Mouse (Mus musculus) CD4-positive, CD25-positive, alpha-beta regulatory T cell, adult 4 months (primary cell): Measurements from ENCODE around the gene B3gnt3. TPM values are rescaled to one million over a fixed set of nuclear protein-coding genes. Genes with fewer than 3 reads are reported as not detected.
A peak's percentile ranks its signal among the peaks of the same experiment; 100 is the strongest.

Experiments used
- ATAC-seq: one replicate; pipeline ENCODE4 v1.8.0; 2017
- polyA plus RNA-seq, 2 experiments: library from polyadenylated mRNA; unstranded; fragments of 100-300 nt; shearing (Covaris generic); gene quantifications; one replicate each; pipeline ENCODE4 v1.2.1; 2017

Gene B3gnt3
- polyA plus RNA-seq, 2 experiments from 2014 or later = 3.4 to 6.5 TPM

- no peak for ATAC-seq
These were observed 24.0 kb downstream of the B3gnt3 start for GRCm38 (mm10) chr8:71677555-71677954.

GRCm38 (mm10) chr8:71676803-71677202, 24.8 kb downstream of the B3gnt3 start:
- no peak for ATAC-seq

GRCm38 (mm10) chr8:71676020-71676741, 25.4 kb downstream of the B3gnt3 start, which contains the start of gene Jak3:
Gene Jak3 (plus strand): TSS chr8:71676296.
- peak; percentile 74 for ATAC-seq

- no peak for ATAC-seq
These were observed 26.1 kb downstream of the B3gnt3 start for GRCm38 (mm10) chr8:71675456-71676019.

- ATAC-seq = no peak
These were observed 27.5 kb downstream of the B3gnt3 start for GRCm38 (mm10) chr8:71674071-71674470.

- ATAC-seq = no peak
These were observed 29.3 kb downstream of the B3gnt3 start for GRCm38 (mm10) chr8:71672168-71672735.

- peak; percentile 61 for ATAC-seq
These were observed 30.0 kb downstream of the B3gnt3 start, which contains the start of gene Unc13a for GRCm38 (mm10) chr8:71671549-71671965. Gene Unc13a (minus strand): TSS chr8:71671757.

- ATAC-seq = peak; percentile 21
These were observed 30.7 kb downstream of the B3gnt3 start for GRCm38 (mm10) chr8:71670621-71671548.

GRCm38 (mm10) chr8:71670198-71670597, 31.4 kb downstream of the B3gnt3 start:
- ATAC-seq = no peak

GRCm38 (mm10) chr8:71668220-71668975, 33.2 kb downstream of the B3gnt3 start:
- peak; percentile 73 for ATAC-seq

- no peak for ATAC-seq
These were observed 34.3 kb downstream of the B3gnt3 start for GRCm38 (mm10) chr8:71667256-71667655.

GRCm38 (mm10) chr8:71666855-71667254, 34.7 kb downstream of the B3gnt3 start:
- no peak for ATAC-seq

- ATAC-seq = peak; percentile 66
These were observed 36.1 kb downstream of the B3gnt3 start for GRCm38 (mm10) chr8:71665331-71666130.

- ATAC-seq = peak; percentile 76
These were observed 41.1 kb downstream of the B3gnt3 start for GRCm38 (mm10) chr8:71660325-71661120.

GRCm38 (mm10) chr8:71659751-71660150, 41.8 kb downstream of the B3gnt3 start:
- no peak for ATAC-seq

GRCm38 (mm10) chr8:71658515-71659049, 43.0 kb downstream of the B3gnt3 start:
- ATAC-seq = no peak

- no peak for ATAC-seq
These were observed 43.8 kb downstream of the B3gnt3 start for GRCm38 (mm10) chr8:71657816-71658215.

GRCm38 (mm10) chr8:71654600-71654999, 47.0 kb downstream of the B3gnt3 start:
- no peak for ATAC-seq

GRCm38 (mm10) chr8:71645510-71645909, 56.1 kb downstream of the B3gnt3 start:
- no peak for ATAC-seq
